Mouse (Mus musculus) cerebellum, postnatal 36 days (tissue): ENCODE results near the gene Cdkn2aipnl.

Experiments
- DNase-seq, 2 experiments: peaks; one replicate each; pipeline ENCODE4 v3.0.0; 2021 to 2022; ENCODE audit warnings: mixed read lengths in 2 of 2

The Cdkn2aipnl gene

DNA sequence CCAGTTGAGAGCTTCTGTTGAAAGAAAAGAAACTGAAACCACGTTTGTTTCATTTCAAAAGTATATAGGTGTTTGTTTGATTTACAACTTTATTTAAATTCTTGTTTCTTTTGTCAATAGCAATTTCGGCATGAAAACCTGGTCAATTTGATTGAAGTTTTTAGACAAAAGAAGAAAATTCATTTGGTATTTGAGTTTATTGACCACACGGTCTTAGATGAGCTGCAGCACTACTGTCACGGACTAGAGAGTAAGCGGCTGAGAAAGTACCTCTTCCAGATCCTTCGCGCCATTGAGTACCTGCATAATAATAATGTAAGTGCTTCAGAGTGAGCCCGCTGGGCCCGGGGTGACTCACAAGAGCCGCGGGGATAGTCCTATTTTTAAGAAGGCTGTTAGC, 43.5 kb downstream of the Cdkn2aipnl start:
- no peak for DNase-seq

DNA sequence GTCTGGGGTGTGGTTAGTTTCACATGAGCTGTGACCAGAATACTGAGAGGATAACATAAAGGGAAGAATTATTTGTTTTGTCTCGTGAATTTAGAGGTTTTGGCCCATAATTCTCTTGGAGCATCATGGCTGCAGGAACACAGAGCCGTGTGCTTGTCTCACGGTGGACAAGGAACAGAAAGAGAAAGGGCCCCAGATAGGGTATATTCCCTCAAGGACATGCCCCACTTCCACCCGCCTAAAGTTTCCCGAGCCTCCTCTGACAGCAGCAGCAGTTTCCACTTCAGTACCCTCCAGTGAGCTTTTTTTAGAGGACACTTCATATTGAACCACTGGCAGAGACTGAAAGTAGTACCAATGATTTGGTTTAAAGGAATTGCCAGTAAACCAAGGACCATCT, 44.1 kb downstream of the Cdkn2aipnl start:
- no peak for DNase-seq

DNA sequence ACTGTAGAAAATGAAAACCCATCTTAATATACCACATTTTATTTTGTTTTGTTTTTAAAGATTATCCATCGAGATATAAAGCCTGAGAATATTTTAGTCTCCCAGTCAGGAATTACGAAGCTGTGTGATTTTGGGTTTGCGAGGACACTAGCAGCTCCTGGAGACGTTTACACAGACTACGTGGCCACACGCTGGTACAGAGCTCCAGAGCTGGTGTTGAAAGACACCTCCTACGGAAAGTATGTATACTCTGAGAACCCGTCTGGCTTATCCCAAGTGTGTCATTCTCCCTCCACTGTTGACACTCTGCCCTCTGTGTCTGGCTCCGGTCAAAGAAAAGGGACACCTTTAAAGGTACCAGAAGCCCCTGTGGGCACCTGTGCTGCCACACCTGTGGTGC, 50.8 kb downstream of the Cdkn2aipnl start:
- DNase-seq, result no peak
